Mouse (Mus musculus) CH12.LX (cell line): ENCODE results near the gene Tyro3.

Experiments used
- CHD1 ChIP-seq: IDR thresholded peaks from 2 replicates; pipeline ENCODE4 v1.6.1; 2012; ENCODE audit warnings: low read depth, low read length, improper control_type of control experiment, inconsistent platforms
- CTCF ChIP-seq, 2 experiments: IDR thresholded peaks in 1 of 2; conservative IDR thresholded peaks in 1 of 2; 2 replicates each; pipeline ENCODE4 v1.5.1; 2011 to 2012; ENCODE audit warnings: low read depth in 2 of 2, low read length in 2 of 2, improper control_type of control experiment in 1 of 2, inconsistent platforms in 1 of 2, mild to moderate bottlenecking in 1 of 2, moderate library complexity in 1 of 2
- EP300 ChIP-seq: IDR thresholded peaks from 2 replicates; pipeline ENCODE4 v1.6.1; 2011; ENCODE audit warnings: low read length, improper control_type of control experiment
- MAFK ChIP-seq: IDR thresholded peaks from 2 replicates; pipeline ENCODE4 v1.6.1; 2011; ENCODE audit warnings: low read length, improper control_type of control experiment; ENCODE audit not compliant: insufficient replicate concordance
- MAX ChIP-seq: IDR thresholded peaks from 2 replicates; pipeline ENCODE4 v1.6.1; 2011; ENCODE audit warnings: low read length, improper control_type of control experiment
- POLR2A ChIP-seq: IDR thresholded peaks from 2 replicates; pipeline ENCODE4 v1.6.1; 2011; ENCODE audit warnings: low read depth, mild to moderate bottlenecking, improper control_type of control experiment, low read length
- POLR2AphosphoS2 ChIP-seq: IDR thresholded peaks from 2 replicates; pipeline ENCODE4 v1.6.1; 2011; ENCODE audit warnings: low read depth, low read length, improper control_type of control experiment
- RAD21 ChIP-seq: IDR thresholded peaks from 2 replicates; pipeline ENCODE4 v1.6.1; 2011; ENCODE audit warnings: low read depth, mild to moderate bottlenecking, low read length, improper control_type of control experiment, moderate library complexity
- RCOR1 ChIP-seq: conservative IDR thresholded peaks from 2 replicates; pipeline ENCODE4 v1.6.1; 2012; ENCODE audit warnings: low read depth, mild to moderate bottlenecking, inconsistent platforms, low read length, improper control_type of control experiment
- UBTF ChIP-seq: IDR thresholded peaks from 2 replicates; pipeline ENCODE4 v1.6.1; 2012; ENCODE audit warnings: low read depth, mild to moderate bottlenecking, inconsistent platforms, low read length, improper control_type of control experiment, moderate library complexity
- ZC3H11A ChIP-seq: IDR thresholded peaks from 2 replicates; pipeline ENCODE4 v1.6.1; 2012; ENCODE audit warnings: low read depth, mild to moderate bottlenecking, inconsistent platforms, low read length, improper control_type of control experiment
- ZMIZ1 ChIP-seq: IDR thresholded peaks from 2 replicates; pipeline ENCODE4 v1.6.1; 2012; ENCODE audit warnings: low read depth, mild to moderate bottlenecking, inconsistent platforms, low read length, improper control_type of control experiment
- ZNF384 ChIP-seq: IDR thresholded peaks from 2 replicates; pipeline ENCODE4 v1.6.1; 2012; ENCODE audit warnings: low read depth, low read length, improper control_type of control experiment, inconsistent platforms

DNA sequence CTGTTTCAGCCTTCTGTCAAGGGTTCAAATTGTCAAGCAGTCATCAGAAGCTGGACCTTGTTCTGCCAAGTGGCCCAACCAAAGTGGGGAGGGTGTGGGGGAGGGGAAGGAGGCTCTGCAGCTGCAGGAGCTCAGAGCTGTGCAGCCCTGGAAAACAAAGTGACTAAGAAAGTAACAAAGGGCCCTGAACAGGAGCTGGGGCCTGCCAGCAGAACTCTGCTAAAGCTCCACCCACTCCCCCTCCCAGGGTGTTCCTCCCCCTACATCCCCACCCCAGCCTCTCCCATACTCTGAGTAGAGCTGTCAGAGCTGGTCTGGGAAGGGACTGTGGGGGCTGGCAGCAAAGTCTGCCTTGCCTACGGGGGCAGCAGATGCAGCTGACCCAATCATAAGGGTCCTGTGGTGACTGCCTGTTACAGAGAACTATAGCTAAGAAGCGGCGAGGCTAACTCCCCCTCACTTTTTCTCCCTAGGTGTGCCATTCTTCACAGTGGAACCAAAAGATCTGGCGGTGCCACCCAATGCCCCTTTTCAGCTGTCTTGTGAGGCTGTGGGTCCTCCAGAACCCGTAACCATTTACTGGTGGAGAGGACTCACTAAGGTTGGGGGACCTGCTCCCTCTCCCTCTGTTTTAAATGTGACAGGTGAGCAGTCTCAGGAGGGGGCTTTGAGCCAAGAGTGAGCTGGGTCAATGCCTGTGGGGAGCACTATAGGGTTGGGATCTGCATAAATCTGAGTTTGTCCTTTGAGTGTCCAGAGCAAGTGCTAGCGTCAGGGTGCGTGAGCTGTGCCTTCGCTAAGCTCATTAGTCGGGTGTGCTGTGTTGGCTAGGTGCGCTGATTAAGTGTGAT, 5.5 kb downstream of the Tyro3 start:
- no peak for TF ChIP-seq MAX
- TF ChIP-seq ZC3H11A, result no peak
- TF ChIP-seq ZNF384, result no peak
- TF ChIP-seq POLR2A, result 0 out of 2 replicates have a peak, but pooled peaks have one; percentile 28
- TF ChIP-seq EP300, result no peak
- no peak for TF ChIP-seq ZMIZ1
- no peak for TF ChIP-seq CTCF (conservative IDR thresholded peaks at IDR 0.05 in 1 of 2, IDR thresholded peaks at IDR 0.05 in 1 of 2; ENCODE audit: low read depth in 2 of 2, low read length in 2 of 2)
- no peak for TF ChIP-seq UBTF
- no peak for TF ChIP-seq RCOR1
- no peak for TF ChIP-seq POLR2AphosphoS2
- no peak for TF ChIP-seq CHD1
- no peak for TF ChIP-seq MAFK
- no peak for TF ChIP-seq RAD21
